Mouse (Mus musculus) liver, embryonic 13.5 days (tissue): ENCODE data around the gene Ubap2. TPM values are rescaled to one million over a fixed set of nuclear protein-coding genes. Genes with fewer than 3 reads are reported as not detected.

Source experiments
- ATAC-seq: fragments of 200-750 bp; cut with Nextera tagmentation; 2 replicates; pipeline ENCODE4 v1.8.0; 2017; ENCODE audit warnings: low read depth, mild to moderate bottlenecking, moderate number of reproducible peaks, moderate library complexity
- DNase-seq: peaks from one replicate; pipeline ENCODE4 v3.0.0; 2022
- H3K27ac ChIP-seq: fragments of 300-500 bp; sonication (generic); 2 replicates; pipeline ENCODE4 v1.5.1; 2015; ENCODE audit warnings: moderate library complexity, mild to moderate bottlenecking, inconsistent platforms
- H3K27me3 ChIP-seq: fragments of 300-500 bp; sonication (generic); 2 replicates; pipeline ENCODE4 v1.6.1; 2015; ENCODE audit warnings: mild to moderate bottlenecking, inconsistent platforms
- H3K36me3 ChIP-seq: fragments of 300-500 bp; sonication (generic); 2 replicates; pipeline ENCODE4 v1.6.1; 2015; ENCODE audit warnings: mild to moderate bottlenecking, inconsistent platforms
- H3K4me1 ChIP-seq: fragments of 300-500 bp; sonication (generic); replicated peaks from 2 replicates; pipeline ENCODE4 v1.6.1; 2015; ENCODE audit warnings: inconsistent platforms
- H3K4me2 ChIP-seq: fragments of 300-500 bp; sonication (generic); 2 replicates; pipeline ENCODE4 v1.6.1; 2015; ENCODE audit warnings: inconsistent platforms, mild to moderate bottlenecking, moderate library complexity
- H3K4me3 ChIP-seq: fragments of 300-500 bp; sonication (generic); replicated peaks from 2 replicates; pipeline ENCODE4 v1.5.1; 2015; ENCODE audit warnings: mild to moderate bottlenecking, inconsistent platforms
- H3K9ac ChIP-seq: fragments of 300-500 bp; sonication (generic); 2 replicates; pipeline ENCODE4 v1.6.1; 2015; ENCODE audit warnings: mild to moderate bottlenecking, inconsistent platforms
- H3K9me3 ChIP-seq: fragments of 300-500 bp; sonication (generic); replicated peaks from 2 replicates; pipeline ENCODE4 v1.6.1; 2016; ENCODE audit warnings: inconsistent platforms
- WGBS: fragments of 180-500 bp; shearing (Covaris S2); methylation state at CpG from one replicate; pipeline ENCODE4 v1.1.7; 2015; ENCODE audit not compliant: insufficient replicate concordance; 5-methylcytosine and 5-hydroxymethylcytosine counted together
- polyA plus RNA-seq: library from polyadenylated mRNA; unstranded; fragments of >200 nt; fragmentation: Nextera tagmentation; extraction: Ambion mirVana; gene quantifications from 2 replicates; pipeline ENCODE4 v1.2.1, GENCODE M21; 2015

Gene Ubap2
- polyA plus RNA-seq, 1 experiment from 2014 or later: 25.2 TPM

GRCm38 (mm10) chr4:41259019-41259418 is 15.9 kb downstream of the Ubap2 start:
- DNase-seq (no peak), ATAC-seq (no peak)
- H3K4me3 ChIP-seq: no peak overlapping the region
- H3K27ac ChIP-seq: no peak overlapping the region
- no peak overlapping the region for H3K9ac ChIP-seq
- H3K9me3 ChIP-seq: no peaks in the 10 kb centered on the region
- no peak overlapping the region for H3K4me2 ChIP-seq
- peaks cover 25% of the 10 kb centered on the region for H3K4me1 ChIP-seq
- H3K27me3 ChIP-seq: no peaks in the 10 kb centered on the region
- 90% methylated on average over 4 of the region's 4 CpGs for WGBS
- H3K36me3 ChIP-seq: peaks cover 23% of the 10 kb centered on the region

GRCm38 (mm10) chr4:41257752-41258151 is 17.2 kb downstream of the Ubap2 start:
- ATAC-seq: no peak
- Histone ChIP-seq H3K4me2 (no peak overlapping the region), H3K9me3 (no peaks in the 10 kb centered on the region), H3K4me3 (no peak overlapping the region), H3K27me3 (no peaks in the 10 kb centered on the region), H3K9ac (no peak overlapping the region), H3K27ac (no peak overlapping the region), H3K36me3 (peaks cover 16% of the 10 kb centered on the region), H3K4me1 (peaks cover 25% of the 10 kb centered on the region)
- no peak for DNase-seq
- 67% methylated on average over 1 of the region's 1 CpGs for WGBS

GRCm38 (mm10) chr4:41255564-41256210 is 19.3 kb downstream of the Ubap2 start:
- 80% methylated on average over 12 of the region's 12 CpGs for WGBS
- Histone ChIP-seq H3K9ac (no peak overlapping the region), H3K27ac (no peak overlapping the region), H3K9me3 (no peaks in the 10 kb centered on the region), H3K27me3 (no peaks in the 10 kb centered on the region), H3K4me2 (no peak overlapping the region), H3K36me3 (peaks cover 25% of the 10 kb centered on the region), H3K4me1 (peaks cover 20% of the 10 kb centered on the region; the same call in 1 of the 2 replicates), H3K4me3 (no peak overlapping the region)
- no peak for ATAC-seq
- DNase-seq: no peak

DNA sequence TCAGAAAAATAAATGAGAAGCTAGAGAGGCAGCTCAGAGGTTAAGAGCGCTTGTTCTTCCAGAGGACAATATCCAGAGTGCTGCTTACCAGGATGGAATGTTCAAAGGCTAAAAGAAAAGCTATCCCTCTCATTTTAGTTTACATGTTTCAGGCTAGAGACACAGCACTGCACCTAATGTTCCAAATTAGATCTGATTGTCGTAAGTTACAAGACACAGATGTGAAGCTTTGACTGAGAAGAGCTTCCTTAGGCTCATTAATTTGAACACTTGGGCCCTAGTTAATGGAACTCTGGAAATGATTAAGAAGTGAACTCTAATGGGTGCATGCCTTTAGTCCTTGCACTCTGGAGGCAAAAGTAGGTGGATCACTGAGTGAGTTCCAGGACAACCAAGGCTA is 21.2 kb downstream of the Ubap2 start:
- Histone ChIP-seq H3K36me3 (peaks cover 43% of the 10 kb centered on the region), H3K27me3 (no peaks in the 10 kb centered on the region), H3K4me2 (no peak overlapping the region), H3K9me3 (no peaks in the 10 kb centered on the region), H3K4me1 (peaks cover 16% of the 10 kb centered on the region; the same call in 1 of the 2 replicates), H3K9ac (no peak overlapping the region), H3K4me3 (no peak overlapping the region), H3K27ac (no peak overlapping the region)
- ATAC-seq (no peak), DNase-seq (no peak)
- WGBS: 95% methylated on average over 2 of the region's 2 CpGs

DNA sequence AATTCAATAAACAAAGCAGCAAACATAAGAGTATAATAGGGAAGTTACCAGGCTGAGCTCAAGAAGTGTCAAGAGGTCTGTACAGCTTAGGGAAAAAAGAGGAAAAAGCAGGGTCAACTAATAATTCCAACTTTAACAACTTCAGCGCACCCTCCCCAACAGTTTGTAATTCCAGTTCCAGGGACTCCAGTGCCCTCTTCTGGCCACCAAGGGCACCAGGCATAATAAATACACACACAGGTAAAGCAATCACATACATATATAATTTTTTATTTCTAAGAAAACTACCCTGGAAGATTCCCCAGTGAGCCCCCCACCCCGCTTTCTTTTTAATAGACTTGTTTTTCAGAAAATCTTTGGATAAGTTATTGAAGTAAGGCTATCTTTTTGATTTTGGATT is 29.5 kb downstream of the Ubap2 start:
- Histone ChIP-seq H3K9me3 (no peaks in the 10 kb centered on the region), H3K4me1 (no peaks in the 10 kb centered on the region), H3K27me3 (no peaks in the 10 kb centered on the region), H3K36me3 (peaks cover 64% of the 10 kb centered on the region), H3K4me3 (no peak overlapping the region), H3K27ac (no peak overlapping the region), H3K4me2 (no peak overlapping the region), H3K9ac (no peak overlapping the region)
- ATAC-seq: no peak
- WGBS: 88% methylated on average over 2 of the region's 2 CpGs
- no peak for DNase-seq

DNA sequence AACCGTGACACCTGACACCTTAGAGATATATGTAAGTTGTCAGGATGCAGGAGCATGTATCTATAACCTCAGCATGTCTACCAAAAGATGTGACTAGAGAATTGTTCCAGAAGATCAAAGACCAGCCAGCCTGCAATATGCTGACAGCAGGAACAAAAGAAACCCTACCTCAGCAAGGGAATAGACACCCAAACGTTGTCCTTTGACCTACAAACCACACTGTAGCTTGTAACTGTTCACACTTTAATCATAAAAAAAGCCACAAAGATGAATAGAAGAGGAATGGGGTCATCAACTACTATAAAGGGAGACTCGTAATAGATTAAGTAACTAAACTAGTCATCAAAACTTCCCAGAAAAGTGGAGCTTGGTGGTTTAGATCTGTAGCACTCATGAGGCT is 34.0 kb downstream of the Ubap2 start:
- no peaks in the 10 kb centered on the region for H3K9me3 ChIP-seq
- WGBS: 73% methylated on average over 3 of the region's 3 CpGs
- DNase-seq: no peak
- H3K4me2 ChIP-seq: no peak overlapping the region
- no peak for ATAC-seq
- no peak overlapping the region for H3K27ac ChIP-seq
- H3K4me3 ChIP-seq: no peak overlapping the region
- H3K4me1 ChIP-seq: no peaks in the 10 kb centered on the region
- peaks cover 52% of the 10 kb centered on the region for H3K36me3 ChIP-seq
- H3K27me3 ChIP-seq: no peaks in the 10 kb centered on the region
- H3K9ac ChIP-seq: no peak overlapping the region

DNA sequence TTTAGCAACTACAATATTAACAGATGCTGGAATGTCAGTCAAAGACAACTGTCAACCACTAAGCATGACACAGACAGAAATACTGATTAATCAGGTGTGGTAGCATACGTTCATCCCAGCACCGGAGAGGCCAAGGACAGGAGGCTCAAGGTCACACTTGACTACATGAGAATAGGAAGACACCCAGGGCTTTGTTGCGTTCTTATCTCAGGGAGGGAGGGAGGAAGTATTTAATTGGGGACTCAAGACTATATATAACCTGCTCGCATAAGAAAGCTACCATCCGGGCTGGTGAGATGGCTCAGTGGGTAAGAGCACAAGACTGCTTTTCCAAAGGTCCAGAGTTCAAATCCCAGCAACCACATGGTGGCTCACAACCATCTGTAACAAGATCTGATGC is 39.3 kb downstream of the Ubap2 start:
- no peaks in the 10 kb centered on the region for H3K27me3 ChIP-seq
- no peaks in the 10 kb centered on the region for H3K4me1 ChIP-seq
- H3K4me2 ChIP-seq: no peak overlapping the region
- no peaks in the 10 kb centered on the region for H3K9me3 ChIP-seq
- WGBS: 62% methylated on average over 5 of the region's 5 CpGs
- H3K36me3 ChIP-seq: peaks cover 77% of the 10 kb centered on the region
- no peak for DNase-seq
- no peak overlapping the region for H3K4me3 ChIP-seq
- H3K9ac ChIP-seq: no peak overlapping the region
- no peak for ATAC-seq
- H3K27ac ChIP-seq: no peak overlapping the region

- no peak overlapping the region for H3K4me3 ChIP-seq
- no peak overlapping the region for H3K9ac ChIP-seq
- no peak overlapping the region for H3K27ac ChIP-seq
- ATAC-seq (no peak), DNase-seq (peak; percentile 27)
- H3K27me3 ChIP-seq: no peaks in the 10 kb centered on the region
- H3K4me1 ChIP-seq: no peaks in the 10 kb centered on the region
- H3K9me3 ChIP-seq: no peaks in the 10 kb centered on the region
- WGBS: 82% methylated on average over 3 of the region's 3 CpGs
- H3K4me2 ChIP-seq: no peak overlapping the region
- peaks cover 98% of the 10 kb centered on the region for H3K36me3 ChIP-seq
Measured at GRCm38 (mm10) chr4:41226351-41226750, 48.6 kb downstream of the Ubap2 start.

- 85% methylated on average over 1 of the region's 1 CpGs for WGBS
- no peaks in the 10 kb centered on the region for H3K9me3 ChIP-seq
- no peak overlapping the region for H3K4me2 ChIP-seq
- no peak for DNase-seq
- H3K4me3 ChIP-seq: no peak overlapping the region
- no peak for ATAC-seq
- no peak overlapping the region for H3K27ac ChIP-seq
- no peak overlapping the region for H3K9ac ChIP-seq
- no peaks in the 10 kb centered on the region for H3K4me1 ChIP-seq
- H3K27me3 ChIP-seq: no peaks in the 10 kb centered on the region
- peaks cover 99% of the 10 kb centered on the region for H3K36me3 ChIP-seq
Measured at GRCm38 (mm10) chr4:41225412-41225811, 49.5 kb downstream of the Ubap2 start.

DNA sequence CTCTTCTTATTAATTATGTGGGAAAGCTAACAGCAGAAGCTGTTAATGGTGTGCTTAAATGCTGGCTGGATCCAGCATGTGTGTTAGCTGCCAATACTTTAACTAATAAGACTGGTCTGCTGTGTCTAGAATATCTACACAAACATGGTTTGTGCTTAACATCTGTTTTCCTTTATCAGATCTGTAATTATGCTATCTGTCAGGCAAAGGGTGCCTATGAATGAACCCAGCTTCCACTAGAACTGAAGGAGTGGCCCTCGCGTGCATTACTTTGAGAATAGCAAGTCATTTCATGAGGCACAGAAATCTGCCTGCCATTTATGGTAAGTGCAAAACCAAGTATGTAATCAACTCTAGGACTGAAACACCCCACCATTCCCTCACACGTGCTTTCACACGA is 66.9 kb downstream of the Ubap2 start:
- no peak overlapping the region for H3K4me2 ChIP-seq
- no peak overlapping the region for H3K9ac ChIP-seq
- no peak for ATAC-seq
- no peaks in the 10 kb centered on the region for H3K4me1 ChIP-seq
- WGBS: 83% methylated on average over 4 of the region's 4 CpGs
- no peaks in the 10 kb centered on the region for H3K9me3 ChIP-seq
- no peaks in the 10 kb centered on the region for H3K27me3 ChIP-seq
- H3K36me3 ChIP-seq: peaks cover 94% of the 10 kb centered on the region
- DNase-seq: no peak
- no peak overlapping the region for H3K27ac ChIP-seq
- no peak overlapping the region for H3K4me3 ChIP-seq

DNA sequence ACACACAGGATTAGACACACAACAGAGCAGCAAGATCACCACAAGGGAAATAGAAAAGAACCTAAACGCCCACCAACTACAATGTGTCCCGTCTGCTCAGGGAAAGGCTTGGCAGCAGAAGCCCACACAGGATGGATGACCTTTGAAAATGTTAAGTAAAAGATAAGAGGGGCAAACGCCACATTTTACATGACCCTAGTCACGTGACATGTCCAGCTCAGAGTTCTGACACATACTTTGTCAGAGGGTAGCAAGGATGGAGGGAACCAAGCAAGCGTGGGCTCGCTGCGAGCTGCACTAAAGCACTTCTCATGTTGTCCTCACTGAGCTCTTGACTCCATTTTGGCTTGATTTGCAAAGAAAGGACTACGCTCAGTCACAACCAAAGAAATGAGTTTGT is 69.2 kb downstream of the Ubap2 start:
- WGBS: 85% methylated on average over 8 of the region's 8 CpGs
- no peaks in the 10 kb centered on the region for H3K9me3 ChIP-seq
- H3K4me1 ChIP-seq: no peaks in the 10 kb centered on the region

GRCm38 (mm10) chr4:41202135-41202534 is 72.8 kb downstream of the Ubap2 start:
- no peak overlapping the region for H3K9ac ChIP-seq
- DNase-seq (no peak), ATAC-seq (no peak)
- H3K27me3 ChIP-seq: no peaks in the 10 kb centered on the region
- no peak overlapping the region for H3K4me3 ChIP-seq
- no peak overlapping the region for H3K4me2 ChIP-seq
- no peaks in the 10 kb centered on the region for H3K9me3 ChIP-seq
- H3K27ac ChIP-seq: no peak overlapping the region
- H3K4me1 ChIP-seq: no peaks in the 10 kb centered on the region
- WGBS: 87% methylated on average over 8 of the region's 8 CpGs
- H3K36me3 ChIP-seq: peaks cover 97% of the 10 kb centered on the region

More for the DNA sequence above, 69.2 kb downstream of the Ubap2 start:
- Histone ChIP-seq H3K36me3 (peaks cover 96% of the 10 kb centered on the region), H3K27ac (no peak overlapping the region), H3K27me3 (no peaks in the 10 kb centered on the region), H3K4me2 (no peak overlapping the region), H3K4me3 (no peak overlapping the region), H3K9ac (no peak overlapping the region)
- DNase-seq (no peak), ATAC-seq (no peak)
